ENCODE assay signal across 10 mouse cellular contexts in the genomic region with DNA sequence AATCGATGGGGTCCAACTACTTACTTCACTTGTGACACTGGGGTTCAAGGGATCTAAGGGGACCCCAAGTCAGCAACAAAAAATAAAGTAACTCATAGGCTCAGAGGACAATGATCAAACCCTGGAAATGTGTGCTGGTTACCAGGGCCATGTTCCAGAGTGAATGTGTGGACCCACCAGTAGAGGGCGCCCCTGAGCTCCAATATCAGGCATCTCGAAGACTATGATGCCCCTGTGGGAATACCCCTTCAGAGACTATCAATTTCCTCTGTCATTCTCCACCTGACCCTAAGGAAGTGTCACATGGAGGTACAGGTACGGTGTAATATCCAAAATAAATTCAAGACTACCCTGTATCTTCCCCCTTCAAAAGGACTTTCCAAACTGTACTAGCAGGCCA.
DNase-seq lines count a peak whose midpoint lies in the region; ATAC-seq lines count a peak whose summit lies in the region.
"Had no signal": no experiment of that assay in that cellular context is flagged by ENCODE, and none has a peak within 500 bp of the region (broad histone marks: within the 10 kb centered on the region; RNA-seq: fewer than 3 reads in every experiment).

No protein-coding gene starts in this region.

- no peak overlapping the region for H3K9ac ChIP-seq in hindbrain, embryonic 13.5 days
- no peak overlapping the region for H3K9ac ChIP-seq in heart, embryonic 12.5 days
- H3K9ac ChIP-seq: embryonic facial prominence, embryonic 13.5 days; neural tube, embryonic 12.5 days had no signal

- H3K4me3 ChIP-seq in hindbrain, embryonic 10.5 days, result no peak overlapping the region
- no peak overlapping the region for H3K4me3 ChIP-seq in hindbrain, embryonic 13.5 days
- no peak overlapping the region for H3K4me3 ChIP-seq in heart, embryonic 12.5 days
- H3K4me3 ChIP-seq: embryonic facial prominence, embryonic 13.5 days; neural tube, embryonic 12.5 days had no signal

- 48% methylated on average over 4 of the region's 4 CpGs for WGBS in hindbrain, embryonic 10.5 days
- WGBS in hindbrain, embryonic 13.5 days, result 51% methylated on average over 4 of the region's 4 CpGs
- 50% methylated on average over 4 of the region's 4 CpGs for WGBS in heart, embryonic 12.5 days

- H3K4me2 ChIP-seq in hindbrain, embryonic 13.5 days, result no peak overlapping the region
- no peak overlapping the region for H3K4me2 ChIP-seq in heart, embryonic 12.5 days
- H3K4me2 ChIP-seq: embryonic facial prominence, embryonic 13.5 days; neural tube, embryonic 12.5 days had no signal

- no peaks in the 10 kb centered on the region for H3K9me3 ChIP-seq in hindbrain, embryonic 10.5 days
- H3K9me3 ChIP-seq in hindbrain, embryonic 13.5 days, result no peaks in the 10 kb centered on the region
- H3K9me3 ChIP-seq in heart, embryonic 12.5 days (replicated peaks), result 0 out of 2 replicates have a peak, but pooled peaks cover 4% of the 10 kb centered on the region
- H3K9me3 ChIP-seq: embryonic facial prominence, embryonic 13.5 days; neural tube, embryonic 12.5 days had no signal

- no peak for ATAC-seq in hindbrain, embryonic 13.5 days (ENCODE audit: low FRiP score)
- ATAC-seq in heart, embryonic 12.5 days (ENCODE audit: insufficient number of reproducible peaks, low FRiP score), result no peak
- ATAC-seq in megakaryocyte, adult 5-6 weeks (ENCODE audit: poor library complexity, severe bottlenecking), result peak; percentile 55; the same call in 1 of the 2 replicates

- H3K27ac ChIP-seq in hindbrain, embryonic 10.5 days, result no peak overlapping the region
- no peak overlapping the region for H3K27ac ChIP-seq in hindbrain, embryonic 13.5 days
- H3K27ac ChIP-seq in heart, embryonic 12.5 days (ENCODE audit: poor library complexity, severe bottlenecking), result peak overlapping the region; percentile 44; the same call in 1 of the 2 replicates
- H3K27ac ChIP-seq: embryonic facial prominence, embryonic 13.5 days; neural tube, embryonic 12.5 days had no signal

- H3K27me3 ChIP-seq in hindbrain, embryonic 10.5 days (ENCODE audit: insufficient read depth, poor library complexity, severe bottlenecking), result no peaks in the 10 kb centered on the region
- no peaks in the 10 kb centered on the region for H3K27me3 ChIP-seq in hindbrain, embryonic 13.5 days
- no peaks in the 10 kb centered on the region for H3K27me3 ChIP-seq in heart, embryonic 12.5 days (replicated peaks)
- H3K27me3 ChIP-seq: embryonic facial prominence, embryonic 13.5 days; neural tube, embryonic 12.5 days had no signal

- DNase-seq in hindbrain, embryonic 10.5 days (ENCODE audit: low spot score), result peak; percentile 47
- peak; percentile 44 for DNase-seq in right cerebral cortex, postnatal 4 days
- DNase-seq in right cerebral cortex, postnatal 10 days (ENCODE audit: low spot score in 2 of 2), result no peak
- DNase-seq in adrenal gland, adult 2 months, result peak; percentile 48
- DNase-seq in frontal cortex, postnatal 10 days (ENCODE audit: low spot score in 2 of 2), result no peak

- H3K4me1 ChIP-seq in hindbrain, embryonic 10.5 days (replicated peaks), result peaks cover 14% of the 10 kb centered on the region; the same call in 1 of the 2 replicates
- H3K4me1 ChIP-seq in hindbrain, embryonic 13.5 days (replicated peaks), result no peaks in the 10 kb centered on the region
- H3K4me1 ChIP-seq in heart, embryonic 12.5 days (replicated peaks), result peaks cover 33% of the 10 kb centered on the region
- H3K4me1 ChIP-seq: embryonic facial prominence, embryonic 13.5 days; neural tube, embryonic 12.5 days had no signal

- no peaks in the 10 kb centered on the region for H3K36me3 ChIP-seq in hindbrain, embryonic 10.5 days
- no peaks in the 10 kb centered on the region for H3K36me3 ChIP-seq in hindbrain, embryonic 13.5 days
- H3K36me3 ChIP-seq in heart, embryonic 12.5 days, result peaks cover 9% of the 10 kb centered on the region
- H3K36me3 ChIP-seq: embryonic facial prominence, embryonic 13.5 days; neural tube, embryonic 12.5 days had no signal

Comparison
In these comparisons a context has a peak if more than half of its experiments do, and no peak if none do; other contexts are left out.
1. DNase-seq: peak in hindbrain, embryonic 10.5 days (single experiment), right cerebral cortex, postnatal 4 days (single experiment) and adrenal gland, adult 2 months (single experiment); none in right cerebral cortex, postnatal 10 days (0 of 2) and frontal cortex, postnatal 10 days (0 of 2).